Mouse (Mus musculus) kidney, embryonic 15.5 days (tissue): Measurements from ENCODE around the gene Galnt10. TPM values are rescaled to one million over a fixed set of nuclear protein-coding genes. Genes with fewer than 3 reads are reported as not detected.

Experiments
- ATAC-seq: fragments of 200-750 bp; cut with Nextera tagmentation; replicated peaks from 2 replicates; pipeline ENCODE4 v1.8.0; 2017; ENCODE audit warnings: moderate TSS enrichment; ENCODE audit not compliant: low FRiP score
- H3K27ac ChIP-seq: fragments of 300-500 bp; sonication (generic); 2 replicates; pipeline ENCODE4 v1.5.1; 2015; ENCODE audit warnings: mild to moderate bottlenecking, inconsistent platforms
- H3K27me3 ChIP-seq: fragments of 300-500 bp; sonication (generic); 2 replicates; pipeline ENCODE4 v1.6.1; 2015; ENCODE audit warnings: inconsistent platforms
- H3K36me3 ChIP-seq: fragments of 300-500 bp; sonication (generic); 2 replicates; pipeline ENCODE4 v1.6.1; 2015; ENCODE audit warnings: inconsistent platforms
- H3K4me1 ChIP-seq: fragments of 300-500 bp; sonication (generic); 2 replicates; pipeline ENCODE4 v1.6.1; 2015; ENCODE audit warnings: inconsistent platforms
- H3K4me2 ChIP-seq: fragments of 300-500 bp; sonication (generic); 2 replicates; pipeline ENCODE4 v1.6.1; 2015; ENCODE audit warnings: moderate library complexity, mild to moderate bottlenecking, inconsistent platforms
- H3K4me3 ChIP-seq: fragments of 300-500 bp; sonication (generic); replicated peaks from 2 replicates; pipeline ENCODE4 v1.5.1; 2015; ENCODE audit warnings: mild to moderate bottlenecking, inconsistent platforms
- H3K9ac ChIP-seq: fragments of 300-500 bp; sonication (generic); 2 replicates; pipeline ENCODE4 v1.6.1; 2015; ENCODE audit warnings: mild to moderate bottlenecking, inconsistent platforms
- H3K9me3 ChIP-seq: fragments of 300-500 bp; sonication (generic); replicated peaks from 2 replicates; pipeline ENCODE4 v1.6.1; 2016; ENCODE audit warnings: inconsistent platforms
- WGBS: fragments of 180-500 bp; shearing (Covaris S2); methylation state at CpG from one replicate; pipeline ENCODE4 v1.1.7; 2015; ENCODE audit warnings: mixed read lengths; 5-methylcytosine and 5-hydroxymethylcytosine counted together
- polyA plus RNA-seq: library from polyadenylated mRNA; unstranded; fragments of >200 nt; fragmentation: Nextera tagmentation; extraction: Ambion mirVana; gene quantifications from 2 replicates; pipeline ENCODE4 v1.2.1, GENCODE M21; 2015

The Galnt10 gene
- polyA plus RNA-seq, 1 experiment from 2014 or later: 23.6 TPM

- no peaks in the 10 kb centered on the region for H3K9me3 ChIP-seq
- ATAC-seq: peak; percentile 83
Observed at GRCm38 (mm10) chr11:57760509-57761058, 115.3 kb downstream of the Galnt10 start.

GRCm38 (mm10) chr11:57761347-57761746 is 116.1 kb downstream of the Galnt10 start:
- H3K27ac ChIP-seq: no peak overlapping the region
- no peak overlapping the region for H3K4me3 ChIP-seq
- no peaks in the 10 kb centered on the region for H3K9me3 ChIP-seq
- no peaks in the 10 kb centered on the region for H3K27me3 ChIP-seq
- no peak for ATAC-seq
- 94% methylated on average over 4 of the region's 4 CpGs for WGBS
- no peak overlapping the region for H3K9ac ChIP-seq
- H3K4me2 ChIP-seq: no peak overlapping the region
- peaks cover 12% of the 10 kb centered on the region for H3K4me1 ChIP-seq
- H3K36me3 ChIP-seq: peaks cover 14% of the 10 kb centered on the region

More at GRCm38 (mm10) chr11:57760509-57761058, 115.3 kb downstream of the Galnt10 start:
- Histone ChIP-seq H3K4me3 (no peak overlapping the region), H3K4me2 (peak overlapping the region; percentile 20; the same call in 1 of the 2 replicates), H3K9ac (no peak overlapping the region), H3K27me3 (no peaks in the 10 kb centered on the region), H3K36me3 (peaks cover 11% of the 10 kb centered on the region), H3K27ac (no peak overlapping the region), H3K4me1 (peaks cover 7% of the 10 kb centered on the region)
- WGBS: 9% methylated on average over 14 of the region's 14 CpGs

DNA sequence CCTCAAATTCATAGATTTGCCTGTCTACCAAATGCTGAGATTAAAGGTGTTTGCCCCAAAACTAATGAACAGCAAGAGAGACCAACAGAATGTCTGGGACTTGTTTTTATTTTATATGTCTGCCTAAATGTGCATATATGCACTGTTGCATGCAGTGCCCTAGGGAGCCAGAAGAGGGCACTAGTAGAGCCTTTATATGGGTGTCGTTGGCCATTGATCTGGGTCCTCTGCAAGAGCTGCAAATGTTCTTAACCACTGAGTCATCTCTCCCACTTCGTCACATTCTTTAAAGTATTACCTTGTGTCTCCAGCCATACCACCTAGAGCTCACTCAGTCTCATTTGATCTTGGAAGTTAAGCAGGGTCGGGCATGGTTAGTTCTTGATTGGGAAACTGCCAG is 118.9 kb downstream of the Galnt10 start:
- WGBS: 94% methylated on average over 3 of the region's 3 CpGs
- H3K27ac ChIP-seq: no peak overlapping the region
- H3K27me3 ChIP-seq: no peaks in the 10 kb centered on the region

GRCm38 (mm10) chr11:57766617-57767016 is 121.4 kb downstream of the Galnt10 start:
- 29% methylated on average over 12 of the region's 12 CpGs for WGBS
- H3K27me3 ChIP-seq: no peaks in the 10 kb centered on the region
- ATAC-seq: peak; percentile 71; the same call in 1 of the 2 replicates
- 0 out of 2 replicates have a peak overlapping the region, but pooled peaks have one; percentile 15 for H3K27ac ChIP-seq
- peaks cover 26% of the 10 kb centered on the region for H3K36me3 ChIP-seq
- H3K4me2 ChIP-seq: no peak overlapping the region
- no peak overlapping the region for H3K4me3 ChIP-seq
- no peak overlapping the region for H3K9ac ChIP-seq
- no peaks in the 10 kb centered on the region for H3K9me3 ChIP-seq
- peaks cover 23% of the 10 kb centered on the region; the same call in 1 of the 2 replicates for H3K4me1 ChIP-seq

More for the DNA sequence above, 118.9 kb downstream of the Galnt10 start:
- ATAC-seq: no peak
- Histone ChIP-seq H3K4me3 (no peak overlapping the region), H3K4me1 (peaks cover 30% of the 10 kb centered on the region), H3K36me3 (peaks cover 14% of the 10 kb centered on the region), H3K9me3 (no peaks in the 10 kb centered on the region), H3K9ac (no peak overlapping the region), H3K4me2 (no peak overlapping the region)

GRCm38 (mm10) chr11:57767171-57767570 is 121.9 kb downstream of the Galnt10 start:
- H3K9ac ChIP-seq: no peak overlapping the region
- H3K27ac ChIP-seq: 0 out of 2 replicates have a peak overlapping the region, but pooled peaks have one; percentile 15
- 48% methylated on average over 6 of the region's 6 CpGs for WGBS
- no peak overlapping the region for H3K4me2 ChIP-seq
- ATAC-seq: no peak
- H3K9me3 ChIP-seq: no peaks in the 10 kb centered on the region
- peaks cover 23% of the 10 kb centered on the region; the same call in 1 of the 2 replicates for H3K4me1 ChIP-seq
- H3K36me3 ChIP-seq: peaks cover 26% of the 10 kb centered on the region
- no peak overlapping the region for H3K4me3 ChIP-seq
- 0 out of 2 replicates have a peak, but pooled peaks cover under 1% of the 10 kb centered on the region for H3K27me3 ChIP-seq

DNA sequence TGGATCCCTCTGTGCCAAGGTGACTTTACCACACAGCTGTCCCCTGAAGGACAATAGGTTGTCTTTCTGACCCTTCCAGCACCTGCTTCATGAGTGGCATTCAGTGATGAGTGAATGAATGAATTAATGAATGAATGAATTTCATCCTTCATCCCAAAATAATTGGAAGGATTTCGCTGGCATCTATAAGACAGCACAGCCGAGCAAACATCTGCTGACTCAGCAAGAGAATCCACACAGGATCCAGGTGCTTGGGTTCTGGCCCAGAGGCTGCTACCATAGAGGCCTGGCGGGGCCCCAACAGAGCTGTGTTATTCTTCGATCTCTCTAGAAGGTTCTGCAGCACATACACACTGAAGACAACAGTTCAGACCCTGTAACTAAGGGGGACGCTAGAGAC is 125.5 kb downstream of the Galnt10 start:
- H3K9ac ChIP-seq: no peak overlapping the region
- WGBS: 90% methylated on average over 5 of the region's 5 CpGs
- H3K4me1 ChIP-seq: peaks cover 45% of the 10 kb centered on the region
- H3K4me2 ChIP-seq: no peak overlapping the region
- no peak overlapping the region for H3K4me3 ChIP-seq
- no peak overlapping the region for H3K27ac ChIP-seq
- no peaks in the 10 kb centered on the region for H3K9me3 ChIP-seq
- H3K27me3 ChIP-seq: 0 out of 2 replicates have a peak, but pooled peaks cover 7% of the 10 kb centered on the region
- no peak for ATAC-seq
- 0 out of 2 replicates have a peak, but pooled peaks cover 16% of the 10 kb centered on the region for H3K36me3 ChIP-seq

GRCm38 (mm10) chr11:57771676-57772075 is 126.4 kb downstream of the Galnt10 start:
- 0 out of 2 replicates have a peak, but pooled peaks cover 14% of the 10 kb centered on the region for H3K36me3 ChIP-seq
- no peak overlapping the region for H3K9ac ChIP-seq
- peaks cover 36% of the 10 kb centered on the region for H3K4me1 ChIP-seq
- H3K4me3 ChIP-seq: no peak overlapping the region
- H3K27ac ChIP-seq: no peak overlapping the region
- no peak overlapping the region for H3K4me2 ChIP-seq
- 0 out of 2 replicates have a peak, but pooled peaks cover 7% of the 10 kb centered on the region for H3K27me3 ChIP-seq
- WGBS: 94% methylated on average over 8 of the region's 8 CpGs
- ATAC-seq: no peak
- H3K9me3 ChIP-seq: no peaks in the 10 kb centered on the region

DNA sequence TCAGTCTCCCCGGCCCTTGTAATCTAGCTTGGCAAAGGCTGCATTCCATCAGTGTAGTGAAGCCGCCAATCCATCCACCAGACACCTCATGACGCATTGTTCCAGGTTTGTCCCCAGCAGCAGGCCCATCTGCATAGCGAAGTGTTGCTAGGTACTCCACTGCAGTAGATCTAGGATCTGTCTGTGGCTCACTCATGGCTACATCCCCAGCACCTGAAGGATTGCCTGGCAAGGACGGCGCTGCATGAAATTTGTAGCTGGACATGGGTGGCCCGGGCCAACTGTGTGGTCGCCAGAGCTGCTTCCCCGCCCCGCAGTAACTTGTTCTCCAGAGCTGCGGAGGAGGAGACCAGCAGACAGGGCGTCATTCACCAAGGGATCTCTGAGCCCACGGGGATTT is 128.2 kb downstream of the Galnt10 start:
- peaks cover 27% of the 10 kb centered on the region for H3K4me1 ChIP-seq
- H3K4me2 ChIP-seq: peak overlapping the region; percentile 16
- H3K4me3 ChIP-seq: no peak overlapping the region
- peak overlapping the region; percentile 65; the same call in 1 of the 2 replicates for H3K27ac ChIP-seq
- ATAC-seq: peak; percentile 49
- H3K9ac ChIP-seq: no peak overlapping the region
- no peaks in the 10 kb centered on the region for H3K9me3 ChIP-seq
- H3K36me3 ChIP-seq: 0 out of 2 replicates have a peak, but pooled peaks cover 14% of the 10 kb centered on the region
- WGBS: 19% methylated on average over 13 of the region's 13 CpGs
- H3K27me3 ChIP-seq: 0 out of 2 replicates have a peak, but pooled peaks cover 7% of the 10 kb centered on the region

- Histone ChIP-seq H3K4me2 (peak overlapping the region; percentile 16), H3K36me3 (0 out of 2 replicates have a peak, but pooled peaks cover 14% of the 10 kb centered on the region), H3K9me3 (no peaks in the 10 kb centered on the region), H3K27me3 (0 out of 2 replicates have a peak, but pooled peaks cover 7% of the 10 kb centered on the region), H3K4me3 (no peak overlapping the region), H3K9ac (no peak overlapping the region), H3K27ac (peak overlapping the region; percentile 65), H3K4me1 (peaks cover 24% of the 10 kb centered on the region)
- 13% methylated on average over 4 of the region's 4 CpGs for WGBS
- ATAC-seq: peak; percentile 48
Observed at GRCm38 (mm10) chr11:57773936-57774335, 128.7 kb downstream of the Galnt10 start.

- Histone ChIP-seq H3K9me3 (no peaks in the 10 kb centered on the region), H3K4me3 (no peak overlapping the region), H3K4me1 (peaks cover 24% of the 10 kb centered on the region), H3K36me3 (0 out of 2 replicates have a peak, but pooled peaks cover 5% of the 10 kb centered on the region), H3K4me2 (no peak overlapping the region), H3K27me3 (0 out of 2 replicates have a peak, but pooled peaks cover 7% of the 10 kb centered on the region), H3K27ac (no peak overlapping the region), H3K9ac (no peak overlapping the region)
- ATAC-seq: no peak
- WGBS: 68% methylated on average over 6 of the region's 6 CpGs
Observed at GRCm38 (mm10) chr11:57775868-57776267, 130.6 kb downstream of the Galnt10 start.

GRCm38 (mm10) chr11:57776546-57776945 is 131.3 kb downstream of the Galnt10 start:
- H3K9me3 ChIP-seq: no peaks in the 10 kb centered on the region
- peaks cover 24% of the 10 kb centered on the region for H3K4me1 ChIP-seq
- no peak overlapping the region for H3K9ac ChIP-seq
- no peak overlapping the region for H3K4me2 ChIP-seq
- no peak overlapping the region for H3K4me3 ChIP-seq
- H3K27ac ChIP-seq: no peak overlapping the region
- 85% methylated on average over 3 of the region's 3 CpGs for WGBS
- ATAC-seq: no peak
- 0 out of 2 replicates have a peak, but pooled peaks cover 7% of the 10 kb centered on the region for H3K27me3 ChIP-seq
- H3K36me3 ChIP-seq: 0 out of 2 replicates have a peak, but pooled peaks cover 3% of the 10 kb centered on the region

GRCm38 (mm10) chr11:57778349-57778748 is 133.1 kb downstream of the Galnt10 start:
- Histone ChIP-seq H3K36me3 (no peaks in the 10 kb centered on the region), H3K4me2 (no peak overlapping the region), H3K27ac (no peak overlapping the region), H3K4me3 (no peak overlapping the region), H3K9me3 (no peaks in the 10 kb centered on the region), H3K27me3 (0 out of 2 replicates have a peak, but pooled peaks cover 2% of the 10 kb centered on the region), H3K9ac (no peak overlapping the region), H3K4me1 (peaks cover 18% of the 10 kb centered on the region)
- ATAC-seq: 0 out of 2 replicates have a peak, but pooled peaks have one; percentile 27
- WGBS: 24% methylated on average over 5 of the region's 5 CpGs
